Mouse (Mus musculus) liver, postnatal 0 days (tissue): ENCODE results near the gene Trappc11.

Source experiments
- CTCF ChIP-seq: sonication (generic); IDR thresholded peaks from 2 replicates; pipeline ENCODE4 v1.5.1; 2016; ENCODE audit warnings: antibody characterized with exemption, low read depth
- EP300 ChIP-seq: IDR thresholded peaks from 2 replicates; pipeline ENCODE4 v1.6.1; 2016; ENCODE audit warnings: antibody characterized with exemption, low read depth, mild to moderate bottlenecking

GRCm38 (mm10) chr8:47568098-47568497 is 34.8 kb upstream of the Trappc11 start:
- no peak for TF ChIP-seq EP300
- no peak for TF ChIP-seq CTCF
